Mouse (Mus musculus): ENCODE results near the gene Pax9.

- TF ChIP-seq POLR2A (IDR thresholded peaks at IDR 0.05; ENCODE audit: control insufficient read depth, low read depth, low read length), result no peak
- no peak for TF ChIP-seq CTCF (IDR thresholded peaks at IDR 0.05; ENCODE audit: control insufficient read depth, insufficient read depth, insufficient replicate concordance, low read depth, low read length)
Observed at GRCm38 (mm10) chr12:56697011-56697740, 5.6 kb downstream of the Pax9 start.
